In the genomic region with DNA sequence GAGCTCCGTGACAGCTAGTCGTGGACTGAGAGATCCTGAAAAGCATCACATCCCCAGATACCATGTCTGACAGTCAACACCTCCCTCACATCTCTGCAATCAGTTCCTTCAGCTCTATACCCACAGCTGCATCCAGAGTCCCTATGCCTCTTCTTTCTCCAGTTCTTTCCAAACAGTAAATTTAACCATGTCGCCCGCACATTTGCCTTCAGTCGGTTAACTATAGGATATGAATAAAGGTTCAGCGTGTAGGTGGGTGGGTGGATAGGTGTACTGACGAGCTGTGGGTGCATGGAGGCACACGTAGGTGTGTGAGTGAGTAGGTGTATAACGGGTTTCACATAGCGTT, we compare ENCODE assay signal across 7 mouse cellular contexts. TPM values are rescaled to one million over a fixed set of nuclear protein-coding genes. Genes with fewer than 3 reads are reported as not detected.
DNase-seq lines count a peak whose midpoint lies in the region; ATAC-seq and TF ChIP-seq lines count a peak whose summit lies in the region.

No protein-coding gene starts in this region.

- H3K9me3 ChIP-seq in megakaryocyte, embryonic 14.5 days, result no peaks in the 10 kb centered on the region
- no peaks in the 10 kb centered on the region for H3K9me3 ChIP-seq in forebrain, embryonic 12.5 days
- H3K9me3 ChIP-seq in limb, embryonic 14.5 days (ENCODE audit: control insufficient read depth, low read length), result no peaks in the 10 kb centered on the region
- no peaks in the 10 kb centered on the region for H3K9me3 ChIP-seq in stomach, embryonic 15.5 days

- ATAC-seq in megakaryocyte, adult 5-6 weeks (ENCODE audit: poor library complexity, severe bottlenecking), result no peak
- ATAC-seq in forebrain, embryonic 12.5 days (ENCODE audit: low FRiP score), result peak; percentile 22
- ATAC-seq in limb, embryonic 14.5 days (ENCODE audit: low FRiP score, low read depth), result no peak
- no peak for ATAC-seq in stomach, embryonic 15.5 days (ENCODE audit: insufficient read depth, low FRiP score, low read depth)

- peak overlapping the region; percentile 88 for H3K27ac ChIP-seq in forebrain, embryonic 12.5 days
- peak overlapping the region; percentile 78 for H3K27ac ChIP-seq in limb, embryonic 14.5 days (replicated peaks; ENCODE audit: low read depth, low read length)
- peak overlapping the region; percentile 79; the same call in 1 of the 2 replicates for H3K27ac ChIP-seq in stomach, embryonic 15.5 days

- H3K27me3 ChIP-seq in megakaryocyte, embryonic 14.5 days (replicated peaks), result peaks cover 25% of the 10 kb centered on the region
- peaks cover 8% of the 10 kb centered on the region; the same call in 1 of the 2 replicates for H3K27me3 ChIP-seq in forebrain, embryonic 12.5 days
- H3K27me3 ChIP-seq in limb, embryonic 14.5 days (ENCODE audit: control insufficient read depth, insufficient read depth, low read length), result no peaks in the 10 kb centered on the region
- 0 out of 2 replicates have a peak, but pooled peaks cover 3% of the 10 kb centered on the region for H3K27me3 ChIP-seq in stomach, embryonic 15.5 days (replicated peaks)

- no peak for TF ChIP-seq POLR2A in limb, embryonic 14.5 days (IDR thresholded peaks at IDR 0.05; ENCODE audit: borderline replicate concordance, extremely low read depth, insufficient read depth, insufficient read length)

- WGBS in forebrain, embryonic 12.5 days, result 86% methylated on average over 10 of the region's 10 CpGs
- WGBS in limb, embryonic 14.5 days, result 78% methylated on average over 10 of the region's 10 CpGs
- WGBS in stomach, embryonic 15.5 days, result 83% methylated on average over 10 of the region's 10 CpGs

- H3K36me3 ChIP-seq in megakaryocyte, embryonic 14.5 days (replicated peaks; ENCODE audit: low read length), result peaks cover 4% of the 10 kb centered on the region
- H3K36me3 ChIP-seq in forebrain, embryonic 12.5 days (replicated peaks), result no peaks in the 10 kb centered on the region
- H3K36me3 ChIP-seq in limb, embryonic 14.5 days (ENCODE audit: control insufficient read depth, insufficient read depth, low read length), result no peaks in the 10 kb centered on the region
- no peaks in the 10 kb centered on the region for H3K36me3 ChIP-seq in stomach, embryonic 15.5 days

- no peak for DNase-seq in limb, embryonic 14.5 days (ENCODE audit: low spot score)
- DNase-seq in ovary, postnatal 10 days (ENCODE audit: low spot score), result no peak
- DNase-seq in right cerebral cortex, postnatal 36 days (ENCODE audit: low spot score in 2 of 2), result no peak

- peak overlapping the region; percentile 97 for H3K4me3 ChIP-seq in megakaryocyte, embryonic 14.5 days (replicated peaks)
- peak overlapping the region; percentile 73 for H3K4me3 ChIP-seq in forebrain, embryonic 12.5 days (replicated peaks)
- H3K4me3 ChIP-seq in limb, embryonic 14.5 days (replicated peaks; ENCODE audit: low read length), result peak overlapping the region; percentile 87
- peak overlapping the region; percentile 82; the same call in 1 of the 2 replicates for H3K4me3 ChIP-seq in stomach, embryonic 15.5 days (replicated peaks)

- H3K4me2 ChIP-seq in forebrain, embryonic 12.5 days, result peak overlapping the region; percentile 79
- H3K4me2 ChIP-seq in limb, embryonic 14.5 days (replicated peaks; ENCODE audit: low read depth, low read length, severe bottlenecking), result peak overlapping the region; percentile 95
- peak overlapping the region; percentile 89 for H3K4me2 ChIP-seq in stomach, embryonic 15.5 days

- H3K4me1 ChIP-seq in megakaryocyte, embryonic 14.5 days, result peaks cover 59% of the 10 kb centered on the region
- H3K4me1 ChIP-seq in forebrain, embryonic 12.5 days, result peaks cover 21% of the 10 kb centered on the region
- peaks cover 13% of the 10 kb centered on the region for H3K4me1 ChIP-seq in limb, embryonic 14.5 days (ENCODE audit: control insufficient read depth, insufficient read depth, low read length)
- H3K4me1 ChIP-seq in stomach, embryonic 15.5 days, result peaks cover 13% of the 10 kb centered on the region

- peak overlapping the region; percentile 88 for H3K9ac ChIP-seq in forebrain, embryonic 12.5 days
- H3K9ac ChIP-seq in limb, embryonic 14.5 days (ENCODE audit: low read depth, low read length, severe bottlenecking), result peak overlapping the region; percentile 95
- H3K9ac ChIP-seq in stomach, embryonic 15.5 days, result peak overlapping the region; percentile 93; the same call in 1 of the 2 replicates

RNA-seq across cellular contexts. Expression of a gene that starts 15.5 kb away (rescaled TPM):
- polyA plus RNA-seq in megakaryocyte, embryonic 14.5 days (2012; ENCODE audit: insufficient read depth, low replicate concordance), result 0.52 and 0.72 TPM in 2 replicates
- 6.4 and 9.0 TPM in 2 replicates for total RNA-seq in megakaryocyte, adult 5-6 weeks (2015)
- total RNA-seq in megakaryocyte, adult 5-6 weeks (2017), result 3.9 and 4.7 TPM in 2 replicates
- polyA plus RNA-seq in forebrain, embryonic 12.5 days (2016; fragmentation: Nextera tagmentation; extraction: Ambion mirVana), result 4.6 and 5.1 TPM in 2 replicates
- 2.5 and 3.3 TPM in 2 replicates for polyA plus RNA-seq in limb, embryonic 14.5 days (2012; rRNA removed)
- polyA plus RNA-seq in limb, embryonic 14.5 days (2014; fragmentation: Nextera tagmentation; extraction: Ambion mirVana), result 1.9 and 2.5 TPM in 2 replicates
- 9.3 and 10.8 TPM in 2 replicates for polyA plus RNA-seq in stomach, embryonic 15.5 days (2015; fragmentation: Nextera tagmentation; extraction: Ambion mirVana)

RNA-seq across cellular contexts. Expression of a gene that starts 19.4 kb away (rescaled TPM):
- polyA plus RNA-seq in megakaryocyte, embryonic 14.5 days (2012; ENCODE audit: insufficient read depth, low replicate concordance), result 237 and 415 TPM in 2 replicates
- total RNA-seq in megakaryocyte, adult 5-6 weeks (2015), result 112 and 121 TPM in 2 replicates
- 112 and 118 TPM in 2 replicates for total RNA-seq in megakaryocyte, adult 5-6 weeks (2017)
- polyA plus RNA-seq in forebrain, embryonic 12.5 days (2016; fragmentation: Nextera tagmentation; extraction: Ambion mirVana), result 47.0 and 71.6 TPM in 2 replicates
- polyA plus RNA-seq in limb, embryonic 14.5 days (2012; rRNA removed), result 305 and 332 TPM in 2 replicates
- polyA plus RNA-seq in limb, embryonic 14.5 days (2014; fragmentation: Nextera tagmentation; extraction: Ambion mirVana), result 148 and 181 TPM in 2 replicates
- 161 and 170 TPM in 2 replicates for polyA plus RNA-seq in stomach, embryonic 15.5 days (2015; fragmentation: Nextera tagmentation; extraction: Ambion mirVana)

RNA-seq across cellular contexts. Expression of a gene that starts 26.2 kb away (rescaled TPM):
- 2.2 and 5.6 TPM in 2 replicates for polyA plus RNA-seq in megakaryocyte, embryonic 14.5 days (2012; ENCODE audit: insufficient read depth, low replicate concordance)
- total RNA-seq in megakaryocyte, adult 5-6 weeks (2015), result 0.41 and 1.2 TPM in 2 replicates
- total RNA-seq in megakaryocyte, adult 5-6 weeks (2017), result 0.20 and 0.22 TPM in 2 replicates
- polyA plus RNA-seq in forebrain, embryonic 12.5 days (2016; fragmentation: Nextera tagmentation; extraction: Ambion mirVana), result 14.4 and 16.3 TPM in 2 replicates
- 30.1 and 36.9 TPM in 2 replicates for polyA plus RNA-seq in limb, embryonic 14.5 days (2012; rRNA removed)
- polyA plus RNA-seq in limb, embryonic 14.5 days (2014; fragmentation: Nextera tagmentation; extraction: Ambion mirVana), result 21.3 and 23.6 TPM in 2 replicates
- polyA plus RNA-seq in stomach, embryonic 15.5 days (2015; fragmentation: Nextera tagmentation; extraction: Ambion mirVana), result 24.3 and 24.6 TPM in 2 replicates

RNA-seq across cellular contexts. Expression of a gene that starts 49.6 kb away (rescaled TPM):
- 33.7 and 63.6 TPM in 2 replicates for polyA plus RNA-seq in megakaryocyte, embryonic 14.5 days (2012; ENCODE audit: insufficient read depth, low replicate concordance)
- total RNA-seq in megakaryocyte, adult 5-6 weeks (2015), result 116 and 130 TPM in 2 replicates
- 122 and 162 TPM in 2 replicates for total RNA-seq in megakaryocyte, adult 5-6 weeks (2017)
- 151 and 173 TPM in 2 replicates for polyA plus RNA-seq in forebrain, embryonic 12.5 days (2016; fragmentation: Nextera tagmentation; extraction: Ambion mirVana)
- polyA plus RNA-seq in limb, embryonic 14.5 days (2012; rRNA removed), result 179 and 184 TPM in 2 replicates
- polyA plus RNA-seq in limb, embryonic 14.5 days (2014; fragmentation: Nextera tagmentation; extraction: Ambion mirVana), result 282 and 284 TPM in 2 replicates
- polyA plus RNA-seq in stomach, embryonic 15.5 days (2015; fragmentation: Nextera tagmentation; extraction: Ambion mirVana), result 198 and 214 TPM in 2 replicates
